Mouse (Mus musculus): ENCODE measurements at regions not wholly inside any gene's neighbourhood (a gene's known extent, or its start where the extent isn't known, plus 50 kb on each side); places are given as distances from the start of the nearest gene placed in this dataset.

- TF ChIP-seq CTCF (IDR thresholded peaks at IDR 0.05; ENCODE audit: borderline replicate concordance, insufficient read depth, low read depth, low read length) (no peak), POLR2A (IDR thresholded peaks at IDR 0.05; ENCODE audit: borderline replicate concordance, insufficient read depth, low read length) (no peak)
These were observed 193.8 kb downstream of the Uaca start for GRCm38 (mm10) chr9:60988113-60988512.

Measured in cerebellum, adult 2 months (tissue).